Mouse (Mus musculus) MEL (cell line): ENCODE measurements around the gene Trpv3. TPM values are rescaled to one million over a fixed set of nuclear protein-coding genes. Genes with fewer than 3 reads are reported as not detected.

ENCODE experiments used
- DNase-seq: peaks from one replicate; pipeline ENCODE4 v3.0.0; 2011; ENCODE audit warnings: low read depth, low spot score
- H3K27ac ChIP-seq: 2 replicates; pipeline ENCODE4 v1.5.1; 2012; ENCODE audit warnings: low read depth, mild to moderate bottlenecking, control low read depth, low read length, moderate library complexity; ENCODE audit not compliant: control insufficient read depth
- H3K27me3 ChIP-seq, 2 experiments: fragments of 150-350 bp in 1 of 2; sonication (generic) in 1 of 2; 2 replicates each; pipeline ENCODE4 v1.6.1; 2012; ENCODE audit warnings: low read length in 2 of 2, mild to moderate bottlenecking in 2 of 2, improper control_type of control experiment in 1 of 2, moderate library complexity in 1 of 2; ENCODE audit not compliant: insufficient read depth in 2 of 2, control insufficient read depth in 1 of 2
- H3K36me3 ChIP-seq, 2 experiments: 2 replicates each; pipeline ENCODE4 v1.6.1; 2012 to 2014; ENCODE audit warnings: low read length in 2 of 2, improper control_type of control experiment in 1 of 2, inconsistent platforms in 1 of 2, mild to moderate bottlenecking in 1 of 2; ENCODE audit not compliant: insufficient read depth in 2 of 2, control insufficient read depth in 1 of 2
- H3K4me1 ChIP-seq, 2 experiments: fragments of 150-350 bp in 1 of 2; sonication (generic) in 1 of 2; 2 replicates each; pipeline ENCODE4 v1.6.1; 2012; ENCODE audit warnings: low read length in 2 of 2, improper control_type of control experiment in 1 of 2, mild to moderate bottlenecking in 1 of 2; ENCODE audit not compliant: insufficient read depth in 2 of 2, control insufficient read depth in 1 of 2
- H3K4me3 ChIP-seq, 2 experiments: fragments of 150-350 bp in 1 of 2; sonication (generic) in 1 of 2; 2 replicates each; pipeline ENCODE4 v1.5.1; 2012; ENCODE audit warnings: low read depth in 2 of 2, low read length in 2 of 2, mild to moderate bottlenecking in 2 of 2, moderate library complexity in 2 of 2, control low read depth in 1 of 2, improper control_type of control experiment in 1 of 2; ENCODE audit not compliant: control insufficient read depth in 1 of 2, insufficient read depth in 1 of 2
- H3K79me2 ChIP-seq: 2 replicates; pipeline ENCODE4 v1.6.1; 2012; ENCODE audit warnings: mild to moderate bottlenecking, low read length, moderate library complexity; ENCODE audit not compliant: control insufficient read depth, poor library complexity, insufficient read depth
- H3K9ac ChIP-seq: 2 replicates; pipeline ENCODE4 v1.6.1; 2012; ENCODE audit warnings: low read depth, mild to moderate bottlenecking, control low read depth, low read length, moderate library complexity; ENCODE audit not compliant: control insufficient read depth, poor library complexity, severe bottlenecking
- H3K9me3 ChIP-seq: fragments of 150-350 bp; sonication (generic); replicated peaks from 2 replicates; pipeline ENCODE4 v1.6.1; 2012; ENCODE audit warnings: mild to moderate bottlenecking, low read length, improper control_type of control experiment, moderate library complexity; ENCODE audit not compliant: insufficient read depth
- BHLHE40 ChIP-seq: IDR thresholded peaks from 2 replicates; pipeline ENCODE4 v1.6.1; 2012; ENCODE audit warnings: low read depth, mild to moderate bottlenecking, inconsistent platforms, low read length, improper control_type of control experiment, borderline replicate concordance
- CHD1 ChIP-seq: IDR thresholded peaks from 2 replicates; pipeline ENCODE4 v1.6.1; 2012; ENCODE audit warnings: low read depth, mild to moderate bottlenecking, inconsistent platforms, low read length, improper control_type of control experiment
- CHD2 ChIP-seq: IDR thresholded peaks from 2 replicates; pipeline ENCODE4 v1.6.1; 2011; ENCODE audit warnings: low read length, improper control_type of control experiment
- ELF1 ChIP-seq: IDR thresholded peaks from 2 replicates; pipeline ENCODE4 v1.6.1; 2014; ENCODE audit warnings: low read depth, mild to moderate bottlenecking, inconsistent platforms, low read length, improper control_type of control experiment, moderate library complexity
- EP300 ChIP-seq, 2 experiments: IDR thresholded peaks; 2 replicates each; pipeline ENCODE4 v1.6.1; 2011; ENCODE audit warnings: improper control_type of control experiment in 2 of 2, low read length in 2 of 2, low read depth in 1 of 2, mild to moderate bottlenecking in 1 of 2
- ETS1 ChIP-seq: IDR thresholded peaks from 2 replicates; pipeline ENCODE4 v1.6.1; 2012; ENCODE audit warnings: low read depth, mild to moderate bottlenecking, inconsistent platforms, low read length, improper control_type of control experiment, moderate library complexity
- GABPA ChIP-seq: IDR thresholded peaks from 2 replicates; pipeline ENCODE4 v1.6.1; 2012; ENCODE audit warnings: low read depth, mild to moderate bottlenecking, inconsistent platforms, low read length, improper control_type of control experiment, moderate library complexity
- KAT2A ChIP-seq: conservative IDR thresholded peaks from 2 replicates; pipeline ENCODE4 v1.6.1; 2012; ENCODE audit warnings: low read depth, low read length, improper control_type of control experiment, inconsistent platforms
- MAFK ChIP-seq: IDR thresholded peaks from 2 replicates; pipeline ENCODE4 v1.6.1; 2011; ENCODE audit warnings: low read depth, mild to moderate bottlenecking, low read length, improper control_type of control experiment, borderline replicate concordance
- MAX ChIP-seq: IDR thresholded peaks from 2 replicates; pipeline ENCODE4 v1.6.1; 2011; ENCODE audit warnings: low read length, improper control_type of control experiment
- MAZ ChIP-seq: IDR thresholded peaks from 2 replicates; pipeline ENCODE4 v1.6.1; 2012; ENCODE audit warnings: low read depth, mild to moderate bottlenecking, inconsistent platforms, low read length, improper control_type of control experiment
- MEF2A ChIP-seq: IDR thresholded peaks from 2 replicates; pipeline ENCODE4 v1.6.1; 2014; ENCODE audit warnings: low read depth, mild to moderate bottlenecking, inconsistent platforms, low read length, improper control_type of control experiment; ENCODE audit not compliant: poor library complexity, insufficient replicate concordance, severe bottlenecking; ENCODE audit errors: extremely low read depth
- MXI1 ChIP-seq: IDR thresholded peaks from 2 replicates; pipeline ENCODE4 v1.6.1; 2011; ENCODE audit warnings: mild to moderate bottlenecking, low read depth, low read length, improper control_type of control experiment
- MYC ChIP-seq: IDR thresholded peaks from 2 replicates; pipeline ENCODE4 v1.6.1; 2011; ENCODE audit warnings: low read depth, mild to moderate bottlenecking, low read length, improper control_type of control experiment, moderate library complexity
- NELFE ChIP-seq: IDR thresholded peaks from 2 replicates; pipeline ENCODE4 v1.6.1; 2011; ENCODE audit warnings: low read depth, low read length, improper control_type of control experiment
- POLR2A ChIP-seq, 2 experiments: IDR thresholded peaks; 2 replicates each; pipeline ENCODE4 v1.6.1; 2011 to 2012; ENCODE audit warnings: low read length in 2 of 2, mild to moderate bottlenecking in 2 of 2, control low read depth in 1 of 2, improper control_type of control experiment in 1 of 2, low read depth in 1 of 2, moderate library complexity in 1 of 2; ENCODE audit not compliant: control insufficient read depth in 1 of 2, insufficient read depth in 1 of 2, poor library complexity in 1 of 2
- POLR2AphosphoS2 ChIP-seq: IDR thresholded peaks from 2 replicates; pipeline ENCODE4 v1.6.1; 2011; ENCODE audit warnings: low read length, improper control_type of control experiment
- POLR2AphosphoS5 ChIP-seq: IDR thresholded peaks from 2 replicates; pipeline ENCODE4 v1.6.1; 2012; ENCODE audit warnings: low read depth, borderline replicate concordance, mild to moderate bottlenecking, inconsistent platforms, low read length, moderate library complexity, mixed read lengths
- RAD21 ChIP-seq: IDR thresholded peaks from 2 replicates; pipeline ENCODE4 v1.6.1; 2011; ENCODE audit warnings: mild to moderate bottlenecking, low read depth, low read length, improper control_type of control experiment
- SMC3 ChIP-seq: IDR thresholded peaks from 2 replicates; pipeline ENCODE4 v1.6.1; 2011; ENCODE audit warnings: low read depth, low read length, improper control_type of control experiment
- TCF12 ChIP-seq: IDR thresholded peaks from 2 replicates; pipeline ENCODE4 v1.6.1; 2014; ENCODE audit warnings: low read depth, mild to moderate bottlenecking, inconsistent platforms, low read length, improper control_type of control experiment, moderate library complexity
- UBTF ChIP-seq: IDR thresholded peaks from 2 replicates; pipeline ENCODE4 v1.6.1; 2012; ENCODE audit warnings: low read depth, mild to moderate bottlenecking, inconsistent platforms, low read length, improper control_type of control experiment, moderate library complexity, borderline replicate concordance; ENCODE audit not compliant: insufficient read depth
- USF1 ChIP-seq: IDR thresholded peaks from 2 replicates; pipeline ENCODE4 v1.6.1; 2014; ENCODE audit warnings: low read depth, mild to moderate bottlenecking, inconsistent platforms, low read length, improper control_type of control experiment, moderate library complexity
- USF2 ChIP-seq, 2 experiments: IDR thresholded peaks; 2 replicates each; pipeline ENCODE4 v1.6.1; 2011 to 2012; ENCODE audit warnings: improper control_type of control experiment in 2 of 2, low read length in 2 of 2, borderline replicate concordance in 1 of 2, inconsistent platforms in 1 of 2, low read depth in 1 of 2, mild to moderate bottlenecking in 1 of 2; ENCODE audit not compliant: insufficient read depth in 1 of 2
- ZC3H11A ChIP-seq: IDR thresholded peaks from 2 replicates; pipeline ENCODE4 v1.6.1; 2012; ENCODE audit warnings: low read depth, mild to moderate bottlenecking, inconsistent platforms, low read length, improper control_type of control experiment
- ZMIZ1 ChIP-seq: IDR thresholded peaks from 2 replicates; pipeline ENCODE4 v1.6.1; 2012; ENCODE audit warnings: low read depth, mild to moderate bottlenecking, inconsistent platforms, low read length, improper control_type of control experiment, moderate library complexity
- polyA plus RNA-seq, 2 experiments: library from polyadenylated mRNA; stranded (reverse) in 1 of 2; unstranded in 1 of 2; fragments of >175 nt in 1 of 2; fragments of >200 nt in 1 of 2; gene quantifications; 2 replicates each; pipeline versions ENCODE4 v1.2.1 to v1.2.4; 2012; ENCODE audit warnings: low replicate concordance in 2 of 2, low read depth in 1 of 2; ENCODE audit not compliant: insufficient read length in 2 of 2, insufficient read depth in 1 of 2, missing spikeins in 1 of 2
- total RNA-seq: library from RNA; depleted of rRNA; stranded (reverse); fragments of 300-350 nt; gene quantifications from 2 replicates; pipeline ENCODE4 v1.2.3, GENCODE M21; 2012

Trpv3 gene
- total and polyA plus RNA-seq, 3 experiments, result not detected

- Histone ChIP-seq H3K4me3 (no peak overlapping the region), H3K27ac (no peak overlapping the region), H3K27me3 (no peaks in the 10 kb centered on the region), H3K36me3 (no peaks in the 10 kb centered on the region), H3K4me1 (no peaks in the 10 kb centered on the region), H3K79me2 (no peaks in the 10 kb centered on the region), H3K9me3 (no peaks in the 10 kb centered on the region), H3K9ac (no peak overlapping the region)
- TF ChIP-seq CHD1 (no peak), CHD2 (no peak)
- no peak for DNase-seq
Observed at GRCm38 (mm10) chr11:73230081-73230480, 37.1 kb upstream of the Trpv3 start.

- H3K4me3 ChIP-seq, result no peak overlapping the region
- no peaks in the 10 kb centered on the region for H3K27me3 ChIP-seq
- no peaks in the 10 kb centered on the region for H3K4me1 ChIP-seq
- no peak overlapping the region for H3K27ac ChIP-seq
- H3K79me2 ChIP-seq, result no peaks in the 10 kb centered on the region
- no peak overlapping the region for H3K9ac ChIP-seq
- no peak for TF ChIP-seq POLR2AphosphoS5
- TF ChIP-seq USF1, result peak; percentile 88
- no peak for TF ChIP-seq MAFK
- TF ChIP-seq MYC, result no peak
- TF ChIP-seq MXI1, result no peak
- TF ChIP-seq USF2 (IDR thresholded peaks at IDR 0.05; ENCODE audit: borderline replicate concordance in 1 of 2, insufficient read depth in 1 of 2, low read depth in 1 of 2, low read length in 2 of 2), result peak in 1 of 2 experiments; percentile 77; a peak in 2 of 4 replicates
- TF ChIP-seq NELFE, result no peak
- no peak for TF ChIP-seq POLR2A (IDR thresholded peaks at IDR 0.05; ENCODE audit: control insufficient read depth in 1 of 2, insufficient read depth in 1 of 2, low read depth in 1 of 2, low read length in 2 of 2, poor library complexity in 1 of 2)
- TF ChIP-seq CHD1, result no peak
- TF ChIP-seq EP300 (IDR thresholded peaks at IDR 0.05; ENCODE audit: low read depth in 1 of 2, low read length in 2 of 2), result no peak
- TF ChIP-seq MAZ, result no peak
- no peak for TF ChIP-seq MAX
- no peak for TF ChIP-seq SMC3
- TF ChIP-seq ZMIZ1, result no peak
- TF ChIP-seq GABPA, result no peak
- peak; percentile 9 for DNase-seq
- no peaks in the 10 kb centered on the region for H3K9me3 ChIP-seq
- H3K36me3 ChIP-seq, result no peaks in the 10 kb centered on the region
Observed at GRCm38 (mm10) chr11:73232513-73232912, 34.7 kb upstream of the Trpv3 start.

GRCm38 (mm10) chr11:73233992-73234391, 33.2 kb upstream of the Trpv3 start, which contains the start of gene Trpv1:
Trpv1 (plus strand) TSS chr11:73234292.
- Histone ChIP-seq H3K9me3 (no peaks in the 10 kb centered on the region), H3K4me3 (no peak within 1 kb of the TSS), H3K27ac (no peak within 1 kb of the TSS), H3K36me3 (no peaks in the 10 kb centered on the region), H3K4me1 (no peaks in the 10 kb centered on the region), H3K27me3 (no peaks in the 10 kb centered on the region), H3K9ac (no peak within 1 kb of the TSS), H3K79me2 (no peaks in the 10 kb centered on the region)
- DNase-seq, result no peak
- TF ChIP-seq BHLHE40 (no peak), ZMIZ1 (no peak), ELF1 (no peak), KAT2A (no peak), USF1 (no peak), GABPA (no peak), ZC3H11A (no peak), NELFE (no peak), USF2 (IDR thresholded peaks at IDR 0.05; ENCODE audit: borderline replicate concordance in 1 of 2, insufficient read depth in 1 of 2, low read depth in 1 of 2, low read length in 2 of 2) (no peak), TCF12 (no peak), POLR2AphosphoS2 (no peak), POLR2AphosphoS5 (no peak), RAD21 (no peak), MEF2A (no peak), ETS1 (no peak), UBTF (no peak), SMC3 (no peak)
